Mouse (Mus musculus): ENCODE measurements at regions not wholly inside any gene's neighbourhood (a gene's known extent, or its start where the extent isn't known, plus 50 kb on each side); places are given as distances from the start of the nearest gene placed in this dataset.

GRCm38 (mm10) chr13:34395504-34395903 lies 50.5 kb upstream of the Slc22a23 start:
- DNase-seq (ENCODE audit: low read depth, low spot score), result no peak

GRCm38 (mm10) chr13:34395010-34395409 lies 50.0 kb upstream of the Slc22a23 start:
- peak; percentile 58 for DNase-seq (ENCODE audit: low read depth, low spot score)
